Mouse (Mus musculus): ENCODE measurements around the gene Gng2.

- TF ChIP-seq POLR2A (IDR thresholded peaks at IDR 0.05; ENCODE audit: control insufficient read depth, low read depth, low read length) (no peak), CTCF (IDR thresholded peaks at IDR 0.05; ENCODE audit: control insufficient read depth, insufficient read depth, insufficient replicate concordance, low read depth, low read length) (no peak)
Observed at GRCm38 (mm10) chr14:20007446-20007845, 30.0 kb upstream of the Gng2 start.
